Mouse (Mus musculus): ENCODE measurements around the gene Olfr1163. TPM values are rescaled to one million over a fixed set of nuclear protein-coding genes. Genes with fewer than 3 reads are reported as not detected.

Gene Olfr1163
- polyA plus RNA-seq (2017; shearing (Covaris generic)), result not detected

GRCm38 (mm10) chr2:88071730-88072129 is at the start of gene Olfr1163:
Gene Olfr1163, minus strand, starts transcription at chr2:88071830.

DNA sequence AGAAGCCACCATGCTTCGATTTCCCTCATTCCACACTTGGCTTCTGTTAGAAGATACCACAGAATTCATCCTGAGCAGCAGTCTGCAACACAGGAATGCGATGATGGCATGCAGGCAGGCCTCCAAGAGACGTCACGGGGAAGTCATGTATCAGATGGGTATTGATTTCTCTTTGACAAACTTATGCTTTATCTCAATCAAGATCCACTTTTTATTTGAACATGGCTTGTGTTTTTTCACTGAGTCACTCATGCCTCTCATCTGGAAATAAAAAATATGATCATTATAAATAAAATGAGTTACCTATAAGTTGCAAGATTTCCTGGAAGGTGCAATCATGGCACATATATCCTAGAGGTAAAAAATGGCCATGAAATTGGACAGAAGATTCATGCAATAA is 22.2 kb upstream of the Olfr1163 start, which contains the start of gene Olfr1164:
Gene Olfr1164 (minus strand): TSS at position 101 of the 400 bp plus-strand sequence.

GRCm38 (mm10) chr2:88051029-88051428 is 20.6 kb downstream of the Olfr1163 start, which contains the start of gene Olfr1162:
Gene Olfr1162, minus strand, starts transcription at chr2:88051129.

DNA sequence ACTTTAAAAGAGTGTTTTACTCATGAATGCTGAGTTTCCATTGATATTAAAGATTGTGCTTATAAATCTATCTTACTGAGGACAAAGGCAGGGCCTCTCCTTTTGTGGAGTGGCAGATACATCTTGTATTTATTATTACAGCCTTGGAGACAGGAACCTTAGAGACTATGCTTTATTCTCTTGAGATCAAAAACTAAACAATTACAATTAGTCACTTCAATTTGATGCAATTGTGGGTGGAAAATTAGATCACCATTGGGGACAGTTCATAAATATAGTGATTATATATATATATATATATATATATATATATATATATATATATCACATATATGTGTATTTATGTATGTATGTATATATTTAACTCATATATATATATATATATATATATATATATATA is 34.0 kb downstream of the Olfr1163 start, which contains the start of gene Olfr73:
Gene Olfr73 (minus strand): TSS at position 101 of the 400 bp plus-strand sequence.

GRCm38 (mm10) chr2:88022474-88022873 is 49.2 kb downstream of the Olfr1163 start, which contains the start of gene Olfr1161:
Gene Olfr1161, plus strand, starts transcription at chr2:88022774.

Other genes with a start within 250 kb of the Olfr1163 start
- not detected for gene Olfr1148, start 241.3 kb downstream of the Olfr1163 start, polyA plus RNA-seq (2017; shearing (Covaris generic))
- gene Olfr1150-ps1, start 227.8 kb downstream of the Olfr1163 start, polyA plus RNA-seq (2017; shearing (Covaris generic)), result not detected
- gene Olfr1151, start 216.0 kb downstream of the Olfr1163 start, polyA plus RNA-seq (2017; shearing (Covaris generic)), result not detected
- gene Olfr1152, start 205.3 kb downstream of the Olfr1163 start, polyA plus RNA-seq (2017; shearing (Covaris generic)), result not detected
- not detected for gene Olfr1153, start 176.9 kb downstream of the Olfr1163 start, polyA plus RNA-seq (2017; shearing (Covaris generic))
- not detected for gene Olfr1154, start 166.7 kb downstream of the Olfr1163 start, polyA plus RNA-seq (2017; shearing (Covaris generic))
- gene Olfr1155, start 126.7 kb downstream of the Olfr1163 start, polyA plus RNA-seq (2017; shearing (Covaris generic)), result not detected
- gene Olfr1156, start 118.7 kb downstream of the Olfr1163 start, polyA plus RNA-seq (2017; shearing (Covaris generic)), result 0.20 TPM
- not detected for gene Olfr1157, start 103.5 kb downstream of the Olfr1163 start, polyA plus RNA-seq (2017; shearing (Covaris generic))
- not detected for gene Olfr74, start 97.2 kb downstream of the Olfr1163 start, polyA plus RNA-seq (2017; shearing (Covaris generic))
- not detected for gene Olfr1158, start 81.7 kb downstream of the Olfr1163 start, polyA plus RNA-seq (2017; shearing (Covaris generic))
- gene Olfr1160, start 63.6 kb downstream of the Olfr1163 start, polyA plus RNA-seq (2017; shearing (Covaris generic)), result not detected
- not detected for gene Olfr1161, start 49.1 kb downstream of the Olfr1163 start, polyA plus RNA-seq (2017; shearing (Covaris generic))
- not detected for gene Olfr73, start 34.1 kb downstream of the Olfr1163 start, polyA plus RNA-seq (2017; shearing (Covaris generic))
- not detected for gene Olfr1162, start 20.7 kb downstream of the Olfr1163 start, polyA plus RNA-seq (2017; shearing (Covaris generic))
- not detected for gene Olfr1164, start 22.1 kb upstream of the Olfr1163 start, polyA plus RNA-seq (2017; shearing (Covaris generic))
- not detected for gene Olfr1166, start 56.4 kb upstream of the Olfr1163 start, polyA plus RNA-seq (2017; shearing (Covaris generic))
- gene Olfr1167, start 83.4 kb upstream of the Olfr1163 start, polyA plus RNA-seq (2017; shearing (Covaris generic)), result not detected
- gene Olfr1168, start 110.0 kb upstream of the Olfr1163 start, polyA plus RNA-seq (2017; shearing (Covaris generic)), result not detected
- gene Olfr1170, start 156.5 kb upstream of the Olfr1163 start, polyA plus RNA-seq (2017; shearing (Covaris generic)), result not detected
- gene Olfr1173, start 208.0 kb upstream of the Olfr1163 start, polyA plus RNA-seq (2017; shearing (Covaris generic)), result not detected
- not detected for gene Olfr1174-ps, start 243.3 kb upstream of the Olfr1163 start, polyA plus RNA-seq (2017; shearing (Covaris generic))

Data from activated CD4-positive, CD25-positive, alpha-beta regulatory T cell, adult 9 weeks (primary cell).